Mouse (Mus musculus) C2C12 (cell line): ENCODE data around the gene Pid1. TPM values are rescaled to one million over a fixed set of nuclear protein-coding genes. Genes with fewer than 3 reads are reported as not detected.

Experiments used
- H3K27me3 ChIP-seq: one replicate; pipeline ENCODE4 v1.6.1; 2011; ENCODE audit not compliant: control insufficient read depth, insufficient read depth, insufficient read length
- H3K36me3 ChIP-seq: one replicate; pipeline ENCODE4 v1.6.1; 2011; ENCODE audit not compliant: control insufficient read depth, insufficient read depth
- H3K4me3 ChIP-seq: one replicate; pipeline ENCODE4 v1.5.1; 2011; ENCODE audit warnings: mild to moderate bottlenecking, control low read depth; ENCODE audit not compliant: poor library complexity, insufficient read depth, severe bottlenecking
- H3K79me2 ChIP-seq: one replicate; pipeline ENCODE4 v1.6.1; 2011; ENCODE audit not compliant: control insufficient read depth, insufficient read depth
- H3K79me3 ChIP-seq: one replicate; pipeline ENCODE4 v1.6.1; 2011; ENCODE audit warnings: low read depth, control low read depth
- H3ac ChIP-seq: one replicate; pipeline ENCODE3; 2011; ENCODE audit warnings: low read depth; ENCODE audit not compliant: control insufficient read depth, insufficient read length
- CEBPB ChIP-seq: IDR thresholded peaks from one replicate; pipeline ENCODE4 v1.6.1; 2011; ENCODE audit warnings: low read depth, mild to moderate bottlenecking, control low read depth, moderate library complexity
- CTCF ChIP-seq: IDR thresholded peaks from one replicate; pipeline ENCODE4 v1.5.1; 2011; ENCODE audit not compliant: control insufficient read depth, insufficient read depth, insufficient read length
- FOSL1 ChIP-seq: IDR thresholded peaks from one replicate; pipeline ENCODE4 v1.8.0; 2011; ENCODE audit warnings: mild to moderate bottlenecking, low read length; ENCODE audit not compliant: poor library complexity, insufficient read depth, severe bottlenecking
- MAX ChIP-seq: IDR thresholded peaks from one replicate; pipeline ENCODE4 v1.6.1; 2011; ENCODE audit warnings: mild to moderate bottlenecking, control low read depth
- MYOD1 ChIP-seq: IDR thresholded peaks from one replicate; pipeline ENCODE4 v1.6.1; 2011; ENCODE audit warnings: low read depth; ENCODE audit not compliant: control insufficient read depth, insufficient read length
- MYOG ChIP-seq: IDR thresholded peaks from one replicate; pipeline ENCODE4 v1.6.1; 2011; ENCODE audit not compliant: control insufficient read depth, insufficient read length; ENCODE audit errors: extremely low read depth
- USF1 ChIP-seq: IDR thresholded peaks from one replicate; pipeline ENCODE4 v1.6.1; 2011; ENCODE audit warnings: low read depth, mild to moderate bottlenecking, control low read depth, moderate library complexity
- polyA plus RNA-seq: library from polyadenylated mRNA; unstranded; fragments of >200 nt; fragmentation: generic; extraction: Trizol; gene quantifications from one replicate; pipeline ENCODE4 v1.2.1, GENCODE M21; 2012; ENCODE audit warnings: missing spikeins

The Pid1 gene
- polyA plus RNA-seq, 1 experiment, result 0.21 TPM

GRCm38 (mm10) chr1:84153943-84154342 lies 210.0 kb downstream of the Pid1 start:
- TF ChIP-seq MYOD1 (no peak), FOSL1 (no peak), MAX (no peak), MYOG (no peak), CTCF (no peak), CEBPB (no peak), USF1 (no peak)
- H3K27me3 ChIP-seq, result no peaks in the 10 kb centered on the region

GRCm38 (mm10) chr1:84141561-84141960 lies 222.4 kb downstream of the Pid1 start:
- no peak for TF ChIP-seq FOSL1
- Histone ChIP-seq H3K27me3 (no peaks in the 10 kb centered on the region), H3K4me3 (no peak overlapping the region), H3K36me3 (no peaks in the 10 kb centered on the region), H3ac (no peak overlapping the region), H3K79me2 (no peaks in the 10 kb centered on the region), H3K79me3 (no peaks in the 10 kb centered on the region)

More at GRCm38 (mm10) chr1:84153943-84154342, 210.0 kb downstream of the Pid1 start:
- Histone ChIP-seq H3K4me3 (no peak overlapping the region), H3K79me3 (no peaks in the 10 kb centered on the region), H3K79me2 (no peaks in the 10 kb centered on the region), H3ac (no peak overlapping the region), H3K36me3 (no peaks in the 10 kb centered on the region)

- Histone ChIP-seq H3K36me3 (no peaks in the 10 kb centered on the region), H3K27me3 (no peaks in the 10 kb centered on the region), H3K4me3 (no peak overlapping the region), H3K79me3 (no peaks in the 10 kb centered on the region), H3K79me2 (no peaks in the 10 kb centered on the region), H3ac (no peak overlapping the region)
- TF ChIP-seq USF1 (no peak), MYOD1 (no peak), MYOG (no peak), FOSL1 (no peak), MAX (no peak), CTCF (no peak), CEBPB (no peak)
Measured at GRCm38 (mm10) chr1:84132451-84132850, 231.5 kb downstream of the Pid1 start.

GRCm38 (mm10) chr1:84131799-84132198 lies 232.2 kb downstream of the Pid1 start:
- H3K4me3 ChIP-seq, result no peak overlapping the region
- H3K36me3 ChIP-seq, result no peaks in the 10 kb centered on the region
- no peaks in the 10 kb centered on the region for H3K27me3 ChIP-seq
- H3ac ChIP-seq, result no peak overlapping the region
- no peaks in the 10 kb centered on the region for H3K79me2 ChIP-seq
- TF ChIP-seq CTCF (no peak), MAX (no peak), FOSL1 (no peak), USF1 (no peak), MYOD1 (no peak), MYOG (no peak), CEBPB (no peak)
- H3K79me3 ChIP-seq, result no peaks in the 10 kb centered on the region

- H3K79me2 ChIP-seq, result no peaks in the 10 kb centered on the region
- no peak overlapping the region for H3ac ChIP-seq
- no peaks in the 10 kb centered on the region for H3K27me3 ChIP-seq
- no peaks in the 10 kb centered on the region for H3K79me3 ChIP-seq
- no peaks in the 10 kb centered on the region for H3K36me3 ChIP-seq
- no peak for TF ChIP-seq MYOG
- no peak for TF ChIP-seq MAX
- TF ChIP-seq FOSL1, result no peak
- TF ChIP-seq CEBPB, result no peak
- no peak for TF ChIP-seq USF1
- no peak for TF ChIP-seq CTCF
- TF ChIP-seq MYOD1, result no peak
- H3K4me3 ChIP-seq, result no peak overlapping the region
Measured at GRCm38 (mm10) chr1:84128510-84128909, 235.5 kb downstream of the Pid1 start.

GRCm38 (mm10) chr1:84119306-84119705 lies 244.7 kb downstream of the Pid1 start:
- Histone ChIP-seq H3K27me3 (no peaks in the 10 kb centered on the region), H3ac (no peak overlapping the region), H3K79me3 (no peaks in the 10 kb centered on the region), H3K4me3 (no peak overlapping the region), H3K79me2 (no peaks in the 10 kb centered on the region), H3K36me3 (no peaks in the 10 kb centered on the region)
- TF ChIP-seq CTCF, result no peak
- TF ChIP-seq MAX, result no peak
- no peak for TF ChIP-seq MYOG
- no peak for TF ChIP-seq CEBPB
- no peak for TF ChIP-seq FOSL1
- no peak for TF ChIP-seq MYOD1
- no peak for TF ChIP-seq USF1
